Mouse (Mus musculus): ENCODE data around the gene Apol11a. TPM values are rescaled to one million over a fixed set of nuclear protein-coding genes. Genes with fewer than 3 reads are reported as not detected.
A peak's percentile ranks its signal among the peaks of the same experiment; 100 is the strongest.
"Not testable (repeated sequence)": the region's sequence is repeated elsewhere in the genome, so short reads cannot be mapped to it uniquely, and the experiment has no call there.

Gene Apol11a
- polyA plus RNA-seq (2014; fragmentation: Nextera tagmentation; extraction: Ambion mirVana): 0.10 TPM in 1 of 2 replicates, not detected in the other

GRCm38 (mm10) chr15:77507966-77508365 is at the start of gene Apol11a:
Gene Apol11a, plus strand, starts transcription at chr15:77508271.
- DNase-seq (ENCODE audit: low spot score); H3K4me2 ChIP-seq; H3K27me3 ChIP-seq (replicated peaks; ENCODE audit: control insufficient read depth, insufficient read depth, low read length); H3K9me3 ChIP-seq (ENCODE audit: control insufficient read depth, low read length); H3K4me3 ChIP-seq (ENCODE audit: low read depth, low read length); H3K27ac ChIP-seq (ENCODE audit: low read depth, low read length); H3K9ac ChIP-seq (ENCODE audit: low read depth, low read length); ATAC-seq (replicated peaks; ENCODE audit: low FRiP score); H3K4me1 ChIP-seq (replicated peaks; ENCODE audit: control insufficient read depth, insufficient read depth, low read length); H3K36me3 ChIP-seq (ENCODE audit: control insufficient read depth, insufficient read depth, low read length): not testable (repeated sequence)

- not testable (repeated sequence) for H3K4me2 ChIP-seq; DNase-seq (ENCODE audit: low spot score); H3K36me3 ChIP-seq (ENCODE audit: control insufficient read depth, insufficient read depth, low read length); ATAC-seq (replicated peaks; ENCODE audit: low FRiP score); H3K4me3 ChIP-seq (ENCODE audit: low read depth, low read length); H3K27me3 ChIP-seq (replicated peaks; ENCODE audit: control insufficient read depth, insufficient read depth, low read length); H3K4me1 ChIP-seq (replicated peaks; ENCODE audit: control insufficient read depth, insufficient read depth, low read length); H3K27ac ChIP-seq (ENCODE audit: low read depth, low read length); H3K9ac ChIP-seq (ENCODE audit: low read depth, low read length); H3K9me3 ChIP-seq (ENCODE audit: control insufficient read depth, low read length)
- 67% methylated on average over 6 of the region's 7 CpGs for WGBS
Observed at GRCm38 (mm10) chr15:77474699-77475390, 33.2 kb upstream of the Apol11a start.

GRCm38 (mm10) chr15:77476693-77477092 is 31.4 kb upstream of the Apol11a start, which contains the start of gene Apol10a:
Gene Apol10a, plus strand, starts transcription at chr15:77477047.
- H3K27me3 ChIP-seq (replicated peaks; ENCODE audit: control insufficient read depth, insufficient read depth, low read length); H3K27ac ChIP-seq (ENCODE audit: low read depth, low read length); H3K36me3 ChIP-seq (ENCODE audit: control insufficient read depth, insufficient read depth, low read length); H3K4me1 ChIP-seq (replicated peaks; ENCODE audit: control insufficient read depth, insufficient read depth, low read length); DNase-seq (ENCODE audit: low spot score); H3K9ac ChIP-seq (ENCODE audit: low read depth, low read length); H3K4me3 ChIP-seq (ENCODE audit: low read depth, low read length); H3K4me2 ChIP-seq; H3K9me3 ChIP-seq (ENCODE audit: control insufficient read depth, low read length); ATAC-seq (replicated peaks; ENCODE audit: low FRiP score): not testable (repeated sequence)
- 68% methylated on average over 2 of the region's 2 CpGs for WGBS

- H3K4me2 ChIP-seq: no peak overlapping the region
- no peak overlapping the region for H3K9ac ChIP-seq (ENCODE audit: low read depth, low read length)
- DNase-seq (ENCODE audit: low spot score): no peak
- H3K9me3 ChIP-seq (ENCODE audit: control insufficient read depth, low read length): no peaks in the 10 kb centered on the region
- H3K4me1 ChIP-seq (replicated peaks; ENCODE audit: control insufficient read depth, insufficient read depth, low read length): no peaks in the 10 kb centered on the region
- ATAC-seq (replicated peaks; ENCODE audit: low FRiP score): no peak
- H3K27ac ChIP-seq (ENCODE audit: low read depth, low read length): no peak overlapping the region
- 61% methylated on average over 4 of the region's 4 CpGs for WGBS
- no peak overlapping the region for H3K4me3 ChIP-seq (ENCODE audit: low read depth, low read length)
- H3K27me3 ChIP-seq (replicated peaks; ENCODE audit: control insufficient read depth, insufficient read depth, low read length): no peaks in the 10 kb centered on the region
- no peaks in the 10 kb centered on the region for H3K36me3 ChIP-seq (ENCODE audit: control insufficient read depth, insufficient read depth, low read length)
Observed at GRCm38 (mm10) chr15:77482140-77482794, 25.8 kb upstream of the Apol11a start.

GRCm38 (mm10) chr15:77493181-77493580 is 14.9 kb upstream of the Apol11a start:
- not testable (repeated sequence) for H3K4me2 ChIP-seq; H3K27me3 ChIP-seq (replicated peaks; ENCODE audit: control insufficient read depth, insufficient read depth, low read length); ATAC-seq (replicated peaks; ENCODE audit: low FRiP score); H3K36me3 ChIP-seq (ENCODE audit: control insufficient read depth, insufficient read depth, low read length); H3K4me1 ChIP-seq (replicated peaks; ENCODE audit: control insufficient read depth, insufficient read depth, low read length); H3K9me3 ChIP-seq (ENCODE audit: control insufficient read depth, low read length); H3K4me3 ChIP-seq (ENCODE audit: low read depth, low read length); DNase-seq (ENCODE audit: low spot score); H3K27ac ChIP-seq (ENCODE audit: low read depth, low read length); H3K9ac ChIP-seq (ENCODE audit: low read depth, low read length)
- WGBS: no CpG with 5 or more reads among the region's 1 CpGs

GRCm38 (mm10) chr15:77494694-77495093 is 13.4 kb upstream of the Apol11a start:
- H3K4me3 ChIP-seq (ENCODE audit: low read depth, low read length); H3K36me3 ChIP-seq (ENCODE audit: control insufficient read depth, insufficient read depth, low read length); H3K27ac ChIP-seq (ENCODE audit: low read depth, low read length); DNase-seq (ENCODE audit: low spot score); H3K4me1 ChIP-seq (replicated peaks; ENCODE audit: control insufficient read depth, insufficient read depth, low read length); H3K9ac ChIP-seq (ENCODE audit: low read depth, low read length); H3K27me3 ChIP-seq (replicated peaks; ENCODE audit: control insufficient read depth, insufficient read depth, low read length); ATAC-seq (replicated peaks; ENCODE audit: low FRiP score); H3K9me3 ChIP-seq (ENCODE audit: control insufficient read depth, low read length); H3K4me2 ChIP-seq: not testable (repeated sequence)
- WGBS: 57% methylated on average over 1 of the region's 1 CpGs

GRCm38 (mm10) chr15:77520596-77520995 is 12.5 kb downstream of the Apol11a start:
- not testable (repeated sequence) for H3K9me3 ChIP-seq (ENCODE audit: control insufficient read depth, low read length); H3K4me3 ChIP-seq (ENCODE audit: low read depth, low read length); H3K36me3 ChIP-seq (ENCODE audit: control insufficient read depth, insufficient read depth, low read length); H3K4me2 ChIP-seq; H3K27me3 ChIP-seq (replicated peaks; ENCODE audit: control insufficient read depth, insufficient read depth, low read length); H3K4me1 ChIP-seq (replicated peaks; ENCODE audit: control insufficient read depth, insufficient read depth, low read length); H3K9ac ChIP-seq (ENCODE audit: low read depth, low read length); DNase-seq (ENCODE audit: low spot score); H3K27ac ChIP-seq (ENCODE audit: low read depth, low read length); ATAC-seq (replicated peaks; ENCODE audit: low FRiP score)
- 68% methylated on average over 4 of the region's 4 CpGs for WGBS

GRCm38 (mm10) chr15:77523186-77523843 is 15.2 kb downstream of the Apol11a start:
- H3K9me3 ChIP-seq (ENCODE audit: control insufficient read depth, low read length); H3K27me3 ChIP-seq (replicated peaks; ENCODE audit: control insufficient read depth, insufficient read depth, low read length); H3K4me1 ChIP-seq (replicated peaks; ENCODE audit: control insufficient read depth, insufficient read depth, low read length); H3K4me2 ChIP-seq; H3K27ac ChIP-seq (ENCODE audit: low read depth, low read length); ATAC-seq (replicated peaks; ENCODE audit: low FRiP score); H3K4me3 ChIP-seq (ENCODE audit: low read depth, low read length); H3K9ac ChIP-seq (ENCODE audit: low read depth, low read length); H3K36me3 ChIP-seq (ENCODE audit: control insufficient read depth, insufficient read depth, low read length): not testable (repeated sequence)
- WGBS: 17% methylated on average over 6 of the region's 6 CpGs
- DNase-seq (ENCODE audit: low spot score): peak; percentile 33

Data from liver, embryonic 11.5 days (tissue).